Mouse (Mus musculus) ES-Bruce4 (cell line): ENCODE measurements around the gene Gm8267.
"Not testable (repeated sequence)": the region's sequence is repeated elsewhere in the genome, so short reads cannot be mapped to it uniquely, and the experiment has no call there.

Experiments used
- CTCF ChIP-seq: IDR thresholded peaks from one replicate; pipeline ENCODE4 v1.8.1; 2011; ENCODE audit warnings: low read depth, low read length
- POLR2A ChIP-seq: IDR thresholded peaks from one replicate; pipeline ENCODE4 v1.8.1; 2011; ENCODE audit warnings: low read length; ENCODE audit not compliant: insufficient read depth

- not testable (repeated sequence) for TF ChIP-seq CTCF, POLR2A
Observed at GRCm38 (mm10) chr14:44742789-44743188, 7.4 kb downstream of the Gm8267 start.
